Mouse (Mus musculus) testis, adult 2 months (tissue): ENCODE results near the gene Krt80. TPM values are rescaled to one million over a fixed set of nuclear protein-coding genes. Genes with fewer than 3 reads are reported as not detected.

Experiments
- H3K27ac ChIP-seq: fragments of 200-500 bp; 2 replicates; pipeline ENCODE4 v1.5.1; 2012; ENCODE audit warnings: low read depth, low read length; ENCODE audit not compliant: control insufficient read depth, insufficient read depth
- H3K27me3 ChIP-seq: fragments of 200-500 bp; 2 replicates; pipeline ENCODE4 v1.6.1; 2012; ENCODE audit warnings: mild to moderate bottlenecking, low read length, moderate library complexity; ENCODE audit not compliant: control insufficient read depth, insufficient read depth
- H3K36me3 ChIP-seq: fragments of 200-500 bp; 2 replicates; pipeline ENCODE4 v1.6.1; 2012; ENCODE audit warnings: mild to moderate bottlenecking, low read length; ENCODE audit not compliant: control insufficient read depth, insufficient read depth
- H3K4me1 ChIP-seq: fragments of 200-500 bp; 2 replicates; pipeline ENCODE4 v1.6.1; 2012; ENCODE audit warnings: low read length; ENCODE audit not compliant: control insufficient read depth, insufficient read depth
- H3K4me3 ChIP-seq: fragments of 200-500 bp; 2 replicates; pipeline ENCODE4 v1.5.1; 2012; ENCODE audit warnings: low read depth, mild to moderate bottlenecking, low read length, moderate library complexity, mixed read lengths; ENCODE audit not compliant: control insufficient read depth
- CTCF ChIP-seq: fragments of 200-500 bp; IDR thresholded peaks from 2 replicates; pipeline ENCODE4 v1.5.1; 2012; ENCODE audit warnings: low read depth, mild to moderate bottlenecking, inconsistent platforms, low read length, moderate library complexity; ENCODE audit not compliant: control insufficient read depth, insufficient read depth, insufficient replicate concordance
- POLR2A ChIP-seq: fragments of 200-500 bp; IDR thresholded peaks from 2 replicates; pipeline ENCODE4 v1.6.1; 2012; ENCODE audit warnings: low read depth, mild to moderate bottlenecking, inconsistent platforms, low read length, moderate library complexity; ENCODE audit not compliant: control insufficient read depth
- polyA plus RNA-seq: library from polyadenylated mRNA; depleted of rRNA; stranded (reverse); fragments of >200 nt; gene quantifications from 2 replicates; pipeline ENCODE4 v1.2.3, GENCODE M21; 2012; rRNA removed

Krt80 gene
- 0.32 and 0.42 TPM in 2 replicates for polyA plus RNA-seq

- no peaks in the 10 kb centered on the region for H3K27me3 ChIP-seq
- H3K4me1 ChIP-seq = no peaks in the 10 kb centered on the region
- no peak for TF ChIP-seq POLR2A
- no peak for TF ChIP-seq CTCF
- no peak within 1 kb of the TSS for H3K27ac ChIP-seq
- H3K36me3 ChIP-seq = no peaks in the 10 kb centered on the region
- H3K4me3 ChIP-seq = no peak within 1 kb of the TSS
These were observed at the start of gene Krt80 for GRCm38 (mm10) chr15:101370101-101370911. Krt80 (minus strand) TSS chr15:101370162.

GRCm38 (mm10) chr15:101418950-101419349, 49.0 kb upstream of the Krt80 start:
- Histone ChIP-seq H3K27me3 (no peaks in the 10 kb centered on the region), H3K4me1 (no peaks in the 10 kb centered on the region), H3K4me3 (no peak overlapping the region), H3K27ac (no peak overlapping the region), H3K36me3 (no peaks in the 10 kb centered on the region)
- TF ChIP-seq POLR2A (no peak), CTCF (no peak)

- TF ChIP-seq POLR2A (no peak), CTCF (no peak)
- H3K4me1 ChIP-seq = peaks cover 8% of the 10 kb centered on the region
- H3K27me3 ChIP-seq = no peaks in the 10 kb centered on the region
- no peak overlapping the region for H3K27ac ChIP-seq
- no peaks in the 10 kb centered on the region for H3K36me3 ChIP-seq
- H3K4me3 ChIP-seq = no peak overlapping the region
These were observed 45.0 kb upstream of the Krt80 start for GRCm38 (mm10) chr15:101414807-101415565.

GRCm38 (mm10) chr15:101413916-101414635, 44.1 kb upstream of the Krt80 start:
- H3K27ac ChIP-seq = no peak overlapping the region
- no peaks in the 10 kb centered on the region for H3K36me3 ChIP-seq
- H3K27me3 ChIP-seq = no peaks in the 10 kb centered on the region
- TF ChIP-seq CTCF (no peak; the same call in 1 of the 2 replicates), POLR2A (no peak)
- peaks cover 8% of the 10 kb centered on the region for H3K4me1 ChIP-seq
- no peak overlapping the region for H3K4me3 ChIP-seq

- TF ChIP-seq POLR2A (no peak), CTCF (no peak)
- H3K27me3 ChIP-seq = no peaks in the 10 kb centered on the region
- H3K27ac ChIP-seq = no peak overlapping the region
- H3K4me1 ChIP-seq = peaks cover 8% of the 10 kb centered on the region
- H3K36me3 ChIP-seq = no peaks in the 10 kb centered on the region
- peak overlapping the region; percentile 8; the same call in 1 of the 2 replicates for H3K4me3 ChIP-seq
These were observed 42.2 kb upstream of the Krt80 start for GRCm38 (mm10) chr15:101412188-101412587.

GRCm38 (mm10) chr15:101410775-101411174, 40.8 kb upstream of the Krt80 start, which contains the start of gene Krt7:
Krt7 (plus strand) TSS chr15:101411043.
- H3K27me3 ChIP-seq = no peaks in the 10 kb centered on the region
- H3K36me3 ChIP-seq = no peaks in the 10 kb centered on the region
- H3K27ac ChIP-seq = no peak within 1 kb of the TSS
- peaks cover 8% of the 10 kb centered on the region for H3K4me1 ChIP-seq
- TF ChIP-seq CTCF (no peak), POLR2A (no peak)
- no peak within 1 kb of the TSS for H3K4me3 ChIP-seq
